Mouse (Mus musculus) erythroblast, embryonic 14.5 days (primary cell): ENCODE data around the gene Vps37b. TPM values are rescaled to one million over a fixed set of nuclear protein-coding genes. Genes with fewer than 3 reads are reported as not detected.

Source experiments
- H3K27me3 ChIP-seq: 2 replicates; pipeline ENCODE4 v1.6.1; 2012; ENCODE audit warnings: inconsistent platforms; ENCODE audit not compliant: control insufficient read depth
- H3K36me3 ChIP-seq: 2 replicates; pipeline ENCODE4 v1.6.1; 2012; ENCODE audit warnings: mild to moderate bottlenecking, inconsistent platforms; ENCODE audit not compliant: control insufficient read depth
- H3K4me1 ChIP-seq: 2 replicates; pipeline ENCODE4 v1.6.1; 2012; ENCODE audit warnings: inconsistent platforms; ENCODE audit not compliant: control insufficient read depth
- H3K4me3 ChIP-seq: replicated peaks from 2 replicates; pipeline ENCODE3; 2012; ENCODE audit warnings: moderate library complexity, mild to moderate bottlenecking, inconsistent platforms
- H3K9me3 ChIP-seq: 2 replicates; pipeline ENCODE4 v1.6.1; 2012; ENCODE audit warnings: low read length, inconsistent platforms, mixed read lengths; ENCODE audit not compliant: control insufficient read depth
- GATA1 ChIP-seq: IDR thresholded peaks from 2 replicates; pipeline ENCODE4 v1.6.1; 2012; ENCODE audit warnings: low read length, inconsistent platforms, mixed read lengths
- TAL1 ChIP-seq: IDR thresholded peaks from 3 replicates; pipeline ENCODE4 v1.6.1; 2012; ENCODE audit warnings: low read length, inconsistent platforms, mixed read lengths
- polyA plus RNA-seq: library from polyadenylated mRNA; stranded (reverse); fragments of >175 nt; gene quantifications from 2 replicates; pipeline ENCODE4 v1.2.3, GENCODE M21; 2012

Gene Vps37b
- 19.6 and 21.1 TPM in 2 replicates for polyA plus RNA-seq

DNA sequence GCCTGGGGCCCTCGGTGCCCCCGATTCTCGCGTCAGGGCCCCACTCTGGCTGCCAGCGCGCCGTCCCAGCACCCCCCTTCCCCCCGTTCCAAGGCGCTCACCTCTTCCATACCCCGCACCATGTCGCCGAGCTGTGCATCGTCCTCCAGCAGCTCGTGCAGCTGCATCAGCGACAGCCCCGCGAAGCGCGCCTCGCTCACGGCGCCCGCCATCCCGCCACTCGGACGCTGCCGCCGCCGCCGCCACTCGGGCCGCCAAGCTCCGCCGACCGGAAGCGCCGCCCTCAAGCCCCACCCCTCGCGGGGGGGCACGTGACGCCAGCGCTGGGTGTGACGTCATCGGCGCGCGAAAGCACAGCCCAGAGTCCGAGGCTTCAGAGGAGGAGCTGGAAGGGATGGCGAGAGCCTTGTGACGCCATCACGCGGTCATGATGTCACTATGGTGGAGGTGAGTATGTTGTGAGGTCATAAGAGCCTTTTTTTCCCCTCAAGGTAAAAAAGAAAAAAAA lies at the start of gene Vps37b:
Gene Vps37b, minus strand, starts transcription at position 270 of the 508 bp plus-strand sequence.
- TF ChIP-seq GATA1, result no peak
- TF ChIP-seq TAL1, result no peak
- Histone ChIP-seq H3K4me1 (peaks cover 69% of the 10 kb centered on the region), H3K4me3 (peak within 1 kb of the TSS; percentile 97), H3K36me3 (peaks cover 31% of the 10 kb centered on the region), H3K27me3 (no peaks in the 10 kb centered on the region), H3K9me3 (0 out of 2 replicates have a peak, but pooled peaks cover 2% of the 10 kb centered on the region)

DNA sequence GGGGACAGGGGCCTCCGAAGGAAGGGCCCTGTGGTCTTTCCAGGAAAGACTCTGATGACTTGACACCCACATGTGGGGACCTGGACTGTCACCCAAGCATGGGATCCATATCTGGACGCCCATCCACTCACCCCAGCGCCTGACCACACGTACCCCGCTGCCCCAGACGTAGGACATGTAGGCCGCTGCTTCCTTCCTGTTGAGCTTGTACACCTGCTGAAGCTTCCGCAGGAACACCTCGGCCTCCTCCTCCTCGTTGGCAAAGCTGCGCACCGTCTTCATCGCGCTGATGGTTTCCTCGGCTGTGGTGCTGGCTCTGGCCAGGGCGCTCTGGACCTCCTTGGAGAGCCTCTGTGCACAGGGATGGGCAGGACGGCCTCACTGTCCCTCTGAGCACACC lies 47.8 kb upstream of the Vps37b start:
- Histone ChIP-seq H3K9me3 (no peaks in the 10 kb centered on the region), H3K4me3 (no peak overlapping the region), H3K4me1 (peaks cover 35% of the 10 kb centered on the region), H3K27me3 (no peaks in the 10 kb centered on the region), H3K36me3 (peaks cover 10% of the 10 kb centered on the region)
- TF ChIP-seq TAL1, result no peak
- TF ChIP-seq GATA1, result no peak

DNA sequence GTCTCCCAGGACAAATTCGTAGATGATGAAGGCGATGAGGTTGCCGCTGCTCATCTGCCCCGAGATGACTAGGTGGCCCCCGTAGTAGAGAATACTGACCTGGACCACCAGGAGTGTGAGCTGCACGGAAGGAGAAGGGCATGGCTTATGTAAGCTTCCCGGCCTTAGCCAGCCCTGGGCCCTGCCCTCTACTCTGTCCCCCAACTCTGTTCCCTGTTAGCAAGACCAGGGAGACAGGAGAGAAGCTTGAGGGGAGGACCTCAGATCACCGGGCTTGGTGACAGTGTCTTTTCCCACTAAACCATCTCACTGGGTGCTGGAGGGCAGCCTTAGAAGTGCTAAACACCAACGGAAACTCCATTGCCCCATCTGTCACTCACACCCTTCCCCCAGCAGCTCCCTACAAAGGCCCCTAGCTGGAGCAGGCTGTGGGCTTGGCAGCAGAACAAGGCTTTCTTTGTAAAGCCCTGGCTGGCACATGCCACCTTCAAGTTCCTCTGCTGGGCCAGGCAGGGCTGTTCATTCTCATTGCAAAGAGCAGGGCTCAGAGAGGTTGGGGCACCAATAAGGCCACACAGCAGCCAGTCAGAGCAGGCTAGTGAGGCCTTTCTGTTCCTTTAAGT lies 46.8 kb upstream of the Vps37b start:
- no peak for TF ChIP-seq GATA1
- no peak for TF ChIP-seq TAL1
- H3K9me3 ChIP-seq, result no peaks in the 10 kb centered on the region
- H3K4me3 ChIP-seq, result no peak overlapping the region
- H3K27me3 ChIP-seq, result no peaks in the 10 kb centered on the region
- peaks cover 33% of the 10 kb centered on the region for H3K4me1 ChIP-seq
- peaks cover 12% of the 10 kb centered on the region for H3K36me3 ChIP-seq

DNA sequence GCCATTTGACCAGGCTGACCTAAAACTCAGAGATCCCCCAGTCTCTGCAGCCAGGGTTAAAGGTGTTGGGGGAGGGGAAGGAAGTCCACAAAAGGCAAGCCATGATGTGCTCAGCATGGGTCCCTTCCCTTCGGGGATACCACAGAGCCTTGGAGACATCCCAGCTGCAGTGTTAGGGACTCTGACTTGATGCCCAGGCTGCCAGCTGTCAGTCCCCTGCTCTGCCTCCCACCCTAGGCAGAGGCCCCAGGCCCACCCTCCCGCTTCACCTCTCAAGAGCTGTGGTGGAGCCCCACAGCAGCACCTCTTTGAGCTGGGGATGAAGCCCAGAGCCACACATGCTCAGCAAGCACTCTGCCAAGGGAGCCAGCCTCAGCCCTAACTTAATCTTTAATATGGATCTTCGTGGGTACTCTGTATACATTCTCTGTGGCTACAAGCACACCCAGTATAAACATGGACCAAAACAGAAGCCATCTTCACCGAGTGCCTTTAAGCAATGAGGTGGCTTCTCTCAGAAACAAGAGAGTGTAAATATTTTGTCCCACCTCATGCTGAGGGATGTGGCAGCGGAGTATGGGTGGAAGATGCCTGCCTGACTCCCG lies 45.9 kb upstream of the Vps37b start:
- H3K4me3 ChIP-seq, result no peak overlapping the region
- no peak for TF ChIP-seq GATA1
- no peak for TF ChIP-seq TAL1
- peaks cover 29% of the 10 kb centered on the region for H3K4me1 ChIP-seq

DNA sequence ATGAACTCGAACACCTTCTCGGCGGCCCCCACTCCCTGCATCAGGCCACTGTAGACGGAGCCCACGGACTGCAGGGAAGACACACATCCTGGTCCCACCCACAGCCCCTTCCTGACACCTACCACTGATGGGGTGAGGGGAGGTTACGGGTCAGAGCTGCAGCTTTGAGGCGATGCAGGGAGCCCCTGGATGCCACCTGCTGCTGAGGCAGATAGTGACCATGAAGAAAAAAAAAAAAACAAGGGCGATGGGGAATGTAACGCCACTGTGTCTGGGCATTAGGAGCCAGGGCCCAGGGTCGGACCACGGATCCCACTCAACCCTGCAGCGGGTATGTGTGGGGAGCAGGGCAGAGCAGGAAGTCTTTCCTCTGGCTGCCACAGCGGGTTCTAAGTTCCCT lies 45.2 kb upstream of the Vps37b start:
- Histone ChIP-seq H3K9me3 (no peaks in the 10 kb centered on the region), H3K36me3 (peaks cover 15% of the 10 kb centered on the region), H3K4me1 (peaks cover 28% of the 10 kb centered on the region), H3K4me3 (no peak overlapping the region), H3K27me3 (no peaks in the 10 kb centered on the region)
- TF ChIP-seq TAL1 (no peak), GATA1 (no peak)

More for the DNA sequence above, 45.9 kb upstream of the Vps37b start:
- H3K9me3 ChIP-seq, result no peaks in the 10 kb centered on the region
- peaks cover 15% of the 10 kb centered on the region for H3K36me3 ChIP-seq
- H3K27me3 ChIP-seq, result no peaks in the 10 kb centered on the region

DNA sequence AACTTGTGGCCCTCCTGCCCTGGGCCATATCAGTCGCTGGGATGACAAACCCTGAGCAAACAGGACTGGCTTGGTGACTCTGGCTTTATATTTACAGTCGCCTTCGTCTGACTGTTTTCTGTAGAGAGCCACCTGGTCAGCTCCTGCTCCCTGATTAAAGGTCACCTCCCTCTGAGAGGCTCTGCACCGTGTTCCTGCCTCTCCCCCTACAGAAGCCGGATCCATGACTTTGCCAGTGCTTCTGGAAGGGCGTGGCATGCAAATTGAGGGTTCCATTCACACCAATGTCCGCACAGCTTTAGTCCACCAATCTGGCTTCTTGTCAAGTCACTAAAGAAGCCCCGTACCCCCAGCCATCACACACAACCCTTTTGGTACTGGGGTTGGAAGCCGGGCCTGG lies 44.5 kb upstream of the Vps37b start:
- H3K4me3 ChIP-seq, result no peak overlapping the region
- no peaks in the 10 kb centered on the region for H3K27me3 ChIP-seq
- peaks cover 31% of the 10 kb centered on the region for H3K4me1 ChIP-seq
- TF ChIP-seq TAL1 (no peak), GATA1 (no peak)
- peaks cover 19% of the 10 kb centered on the region for H3K36me3 ChIP-seq
- H3K9me3 ChIP-seq, result no peaks in the 10 kb centered on the region

DNA sequence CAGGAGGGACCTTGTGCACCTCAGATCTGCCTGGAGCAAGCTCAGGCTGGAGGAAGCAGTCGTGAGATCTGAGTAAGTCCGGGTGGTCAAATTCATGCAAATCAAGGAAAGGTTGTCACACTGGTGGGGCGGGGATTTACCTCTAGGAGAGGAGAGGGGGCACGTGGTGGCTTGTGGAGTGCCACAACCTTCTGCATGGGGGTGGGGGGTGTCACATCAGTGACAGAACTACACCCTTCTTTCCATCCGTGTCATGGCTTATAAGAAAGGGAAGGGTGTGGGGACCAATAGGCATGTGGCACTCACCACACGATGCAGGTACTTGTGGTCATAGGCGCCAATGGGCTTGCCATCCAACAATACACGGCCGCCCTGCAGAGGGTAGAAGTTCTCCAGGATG lies 43.6 kb upstream of the Vps37b start:
- no peak for TF ChIP-seq GATA1
- 0 out of 3 replicates have a peak, but pooled peaks have one; percentile 18 for TF ChIP-seq TAL1
- Histone ChIP-seq H3K4me3 (no peak overlapping the region), H3K9me3 (no peaks in the 10 kb centered on the region), H3K36me3 (peaks cover 19% of the 10 kb centered on the region), H3K4me1 (peaks cover 31% of the 10 kb centered on the region), H3K27me3 (no peaks in the 10 kb centered on the region)

DNA sequence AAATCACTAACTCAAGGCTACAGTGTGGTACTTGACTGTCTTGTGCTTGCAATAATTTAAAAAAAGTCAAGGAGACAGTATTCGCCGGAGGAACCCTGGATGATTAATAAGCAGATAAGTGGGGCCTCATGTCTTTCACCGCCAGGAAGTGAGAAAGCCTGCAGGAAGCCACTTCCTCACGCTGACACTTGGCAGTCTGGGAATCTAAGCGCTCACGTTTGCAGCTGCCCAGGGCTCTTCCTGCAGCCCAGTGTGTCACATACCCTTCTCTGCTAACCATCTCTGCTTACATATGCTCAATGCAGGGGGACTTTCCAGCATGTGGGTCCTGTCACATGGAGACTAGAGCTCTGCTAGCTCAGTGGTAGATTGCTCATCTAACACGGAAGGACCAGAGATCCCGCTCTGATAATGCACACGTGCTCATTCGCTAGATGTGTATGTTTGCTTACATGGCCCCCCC lies 42.8 kb upstream of the Vps37b start:
- TF ChIP-seq GATA1, result no peak
- TF ChIP-seq TAL1, result no peak
- H3K9me3 ChIP-seq, result no peaks in the 10 kb centered on the region
- H3K36me3 ChIP-seq, result peaks cover 19% of the 10 kb centered on the region
- H3K4me1 ChIP-seq, result peaks cover 25% of the 10 kb centered on the region
- H3K27me3 ChIP-seq, result no peaks in the 10 kb centered on the region
- no peak overlapping the region for H3K4me3 ChIP-seq

DNA sequence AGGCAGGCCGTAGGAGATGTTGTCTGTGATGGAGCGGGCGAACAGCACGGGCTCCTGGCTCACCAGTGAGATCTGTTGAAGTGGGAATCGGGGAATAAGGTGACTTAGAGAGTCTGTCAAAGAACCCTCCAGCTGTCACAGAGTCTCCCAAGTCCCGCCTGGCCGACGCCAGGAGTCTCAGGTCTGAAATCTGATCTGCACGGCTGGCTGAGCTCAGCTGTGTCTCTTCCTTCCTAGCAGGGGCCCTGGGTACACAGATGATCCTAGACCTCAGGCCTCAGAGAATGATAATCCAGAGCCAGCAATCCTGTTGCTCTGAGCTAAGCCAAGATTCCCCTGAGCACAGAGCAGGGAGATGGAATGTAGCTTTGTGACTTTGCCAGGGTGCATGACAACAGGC lies 41.6 kb upstream of the Vps37b start:
- TF ChIP-seq TAL1, result no peak
- no peak for TF ChIP-seq GATA1
- H3K4me3 ChIP-seq, result no peak overlapping the region

More for the DNA sequence above, 41.6 kb upstream of the Vps37b start:
- Histone ChIP-seq H3K4me1 (peaks cover 25% of the 10 kb centered on the region), H3K27me3 (no peaks in the 10 kb centered on the region), H3K36me3 (peaks cover 19% of the 10 kb centered on the region), H3K9me3 (no peaks in the 10 kb centered on the region)
